Mouse (Mus musculus): Measurements from ENCODE around the gene Mthfd1.
"Not testable (repeated sequence)": the region's sequence is repeated elsewhere in the genome, so short reads cannot be mapped to it uniquely, and the experiment has no call there.

DNA sequence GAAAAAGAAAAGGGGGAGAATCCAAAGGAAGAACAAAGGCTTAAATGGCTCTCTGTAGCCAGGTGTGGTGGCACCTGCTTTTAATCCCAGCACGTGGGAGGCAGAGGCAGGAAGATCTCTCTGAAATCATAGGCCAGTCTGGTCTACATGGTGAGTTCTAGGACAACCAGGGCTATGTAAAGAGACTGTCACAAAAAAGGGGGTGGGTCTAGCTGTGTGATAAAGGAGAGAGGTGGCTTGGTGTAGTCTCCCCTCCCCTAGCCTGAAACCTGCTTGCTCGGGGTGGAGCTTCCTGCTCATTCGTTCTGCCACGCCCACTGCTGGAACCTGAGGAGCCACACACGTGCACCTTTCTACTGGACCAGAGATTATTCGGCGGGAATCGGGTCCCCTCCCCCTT lies 33.0 kb upstream of the Mthfd1 start:
- TF ChIP-seq RAD21 (IDR thresholded peaks at IDR 0.05; ENCODE audit: low read depth, low read length); POLR2A (IDR thresholded peaks at IDR 0.05; ENCODE audit: low read depth, low read length); SIN3A (IDR thresholded peaks at IDR 0.05; ENCODE audit: low read length); UBTF (IDR thresholded peaks at IDR 0.05; ENCODE audit: low read depth, low read length); CTCF (conservative IDR thresholded peaks at IDR 0.05 in 1 of 2, IDR thresholded peaks at IDR 0.05 in 1 of 2; ENCODE audit: low read depth in 2 of 2, low read length in 2 of 2); POLR2AphosphoS2 (IDR thresholded peaks at IDR 0.05; ENCODE audit: low read depth, low read length); BHLHE40 (IDR thresholded peaks at IDR 0.05; ENCODE audit: low read depth, low read length); GABPA (IDR thresholded peaks at IDR 0.05; ENCODE audit: insufficient replicate concordance, low read depth, low read length); SMC3 (IDR thresholded peaks at IDR 0.05; ENCODE audit: low read depth, low read length): not testable (repeated sequence)

Data from CH12.LX (cell line).